Mouse (Mus musculus): ENCODE results near the gene Psme3. TPM values are rescaled to one million over a fixed set of nuclear protein-coding genes. Genes with fewer than 3 reads are reported as not detected.

Gene Psme3
- total and polyA plus RNA-seq, 2 experiments from 2014 or later = 71.1 to 83.9 TPM

DNA sequence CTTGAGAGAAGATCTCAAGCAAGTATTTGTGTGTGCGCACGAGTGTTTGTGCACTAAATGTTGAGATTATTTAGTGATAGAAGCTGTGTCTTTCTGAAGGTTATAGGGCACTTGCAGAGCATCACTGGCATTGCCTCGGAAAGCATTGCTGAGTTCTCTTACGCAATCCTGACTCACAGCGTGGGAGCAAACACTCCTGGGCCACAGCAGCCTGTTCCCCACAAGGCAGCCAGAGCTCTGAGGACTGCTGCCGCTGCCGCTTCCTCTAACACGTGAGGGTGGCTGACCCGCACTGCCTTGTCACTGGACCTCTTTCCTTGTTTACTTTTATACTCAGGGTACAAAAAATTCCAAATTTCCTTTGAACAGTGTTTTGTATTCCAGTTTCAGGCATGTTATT, 28.7 kb upstream of the Psme3 start:
- Histone ChIP-seq H3K9ac (replicated peaks; ENCODE audit: low read length) (no peak overlapping the region), H3K4me1 (ENCODE audit: insufficient read depth, low read length) (no peaks in the 10 kb centered on the region), H3K4me2 (ENCODE audit: low read depth, low read length) (no peak overlapping the region), H3K27me3 (ENCODE audit: insufficient read depth, low read length) (no peaks in the 10 kb centered on the region), H3K4me3 (ENCODE audit: low read length) (no peak overlapping the region), H3K9me3 (ENCODE audit: low read length) (no peaks in the 10 kb centered on the region), H3K27ac (no peak overlapping the region), H3K36me3 (ENCODE audit: insufficient read depth, low read length) (peaks cover 25% of the 10 kb centered on the region)
- WGBS = 84% methylated on average over 9 of the region's 9 CpGs
- DNase-seq (ENCODE audit: low spot score) (no peak), ATAC-seq (no peak)
- TF ChIP-seq CTCF (IDR thresholded peaks at IDR 0.05; ENCODE audit: low read depth) = no peak

GRCm38 (mm10) chr11:101291231-101291630, 24.8 kb upstream of the Psme3 start:
- no peak for TF ChIP-seq CTCF (IDR thresholded peaks at IDR 0.05; ENCODE audit: low read depth)
- DNase-seq (ENCODE audit: low spot score) (no peak), ATAC-seq (no peak)
- H3K9ac ChIP-seq (replicated peaks; ENCODE audit: low read length) = no peak overlapping the region
- WGBS = 95% methylated on average over 8 of the region's 8 CpGs
- H3K4me3 ChIP-seq (ENCODE audit: low read length) = no peak overlapping the region
- peaks cover 51% of the 10 kb centered on the region for H3K36me3 ChIP-seq (ENCODE audit: insufficient read depth, low read length)
- no peaks in the 10 kb centered on the region for H3K9me3 ChIP-seq (ENCODE audit: low read length)
- H3K4me1 ChIP-seq (ENCODE audit: insufficient read depth, low read length) = no peaks in the 10 kb centered on the region
- H3K27ac ChIP-seq = no peak overlapping the region
- H3K27me3 ChIP-seq (ENCODE audit: insufficient read depth, low read length) = no peaks in the 10 kb centered on the region
- no peak overlapping the region for H3K4me2 ChIP-seq (ENCODE audit: low read depth, low read length)

DNA sequence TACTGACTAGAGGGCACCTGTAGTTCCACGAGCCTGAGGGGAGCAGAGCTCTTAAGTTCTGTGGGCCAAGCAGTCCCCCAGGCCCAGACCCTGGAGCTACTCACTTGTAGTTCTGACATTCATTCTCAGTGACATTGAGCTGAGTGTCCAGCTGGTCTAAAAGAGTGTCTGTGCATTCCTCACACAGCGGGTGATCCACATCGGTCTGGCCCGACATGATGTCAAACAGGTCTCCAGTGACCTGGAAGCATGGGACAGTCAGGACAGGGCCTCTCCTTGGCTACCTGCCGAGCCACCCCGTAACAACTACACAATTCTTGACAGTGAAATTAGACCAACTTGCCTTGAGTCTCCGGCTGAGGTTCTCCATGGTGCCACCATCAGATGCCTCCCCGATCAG, 20.8 kb upstream of the Psme3 start:
- WGBS = 88% methylated on average over 8 of the region's 8 CpGs

GRCm38 (mm10) chr11:101300881-101301280, 15.1 kb upstream of the Psme3 start:
- no peaks in the 10 kb centered on the region for H3K27me3 ChIP-seq (ENCODE audit: insufficient read depth, low read length)
- peak overlapping the region; percentile 93 for H3K4me3 ChIP-seq (ENCODE audit: low read length)
- TF ChIP-seq CTCF (IDR thresholded peaks at IDR 0.05; ENCODE audit: low read depth) = peak; percentile 30; the same call in 1 of the 2 replicates
- peaks cover 10% of the 10 kb centered on the region for H3K4me1 ChIP-seq (ENCODE audit: insufficient read depth, low read length)
- WGBS = 70% methylated on average over 7 of the region's 7 CpGs
- DNase-seq (ENCODE audit: low spot score) (no peak), ATAC-seq (no peak)
- H3K9me3 ChIP-seq (ENCODE audit: low read length) = no peaks in the 10 kb centered on the region
- H3K4me2 ChIP-seq (ENCODE audit: low read depth, low read length) = peak overlapping the region; percentile 99
- H3K36me3 ChIP-seq (ENCODE audit: insufficient read depth, low read length) = peaks cover 15% of the 10 kb centered on the region; the same call in 1 of the 2 replicates
- no peak overlapping the region for H3K27ac ChIP-seq
- H3K9ac ChIP-seq (replicated peaks; ENCODE audit: low read length) = peak overlapping the region; percentile 86

More for the DNA sequence above, 20.8 kb upstream of the Psme3 start:
- DNase-seq (ENCODE audit: low spot score) = no peak
- Histone ChIP-seq H3K27me3 (ENCODE audit: insufficient read depth, low read length) (no peaks in the 10 kb centered on the region), H3K27ac (no peak overlapping the region), H3K9me3 (ENCODE audit: low read length) (no peaks in the 10 kb centered on the region), H3K4me2 (ENCODE audit: low read depth, low read length) (no peak overlapping the region), H3K36me3 (ENCODE audit: insufficient read depth, low read length) (peaks cover 45% of the 10 kb centered on the region), H3K4me1 (ENCODE audit: insufficient read depth, low read length) (no peaks in the 10 kb centered on the region), H3K4me3 (ENCODE audit: low read length) (no peak overlapping the region), H3K9ac (replicated peaks; ENCODE audit: low read length) (no peak overlapping the region)
- no peak for TF ChIP-seq CTCF (IDR thresholded peaks at IDR 0.05; ENCODE audit: low read depth)
- no peak for ATAC-seq

DNA sequence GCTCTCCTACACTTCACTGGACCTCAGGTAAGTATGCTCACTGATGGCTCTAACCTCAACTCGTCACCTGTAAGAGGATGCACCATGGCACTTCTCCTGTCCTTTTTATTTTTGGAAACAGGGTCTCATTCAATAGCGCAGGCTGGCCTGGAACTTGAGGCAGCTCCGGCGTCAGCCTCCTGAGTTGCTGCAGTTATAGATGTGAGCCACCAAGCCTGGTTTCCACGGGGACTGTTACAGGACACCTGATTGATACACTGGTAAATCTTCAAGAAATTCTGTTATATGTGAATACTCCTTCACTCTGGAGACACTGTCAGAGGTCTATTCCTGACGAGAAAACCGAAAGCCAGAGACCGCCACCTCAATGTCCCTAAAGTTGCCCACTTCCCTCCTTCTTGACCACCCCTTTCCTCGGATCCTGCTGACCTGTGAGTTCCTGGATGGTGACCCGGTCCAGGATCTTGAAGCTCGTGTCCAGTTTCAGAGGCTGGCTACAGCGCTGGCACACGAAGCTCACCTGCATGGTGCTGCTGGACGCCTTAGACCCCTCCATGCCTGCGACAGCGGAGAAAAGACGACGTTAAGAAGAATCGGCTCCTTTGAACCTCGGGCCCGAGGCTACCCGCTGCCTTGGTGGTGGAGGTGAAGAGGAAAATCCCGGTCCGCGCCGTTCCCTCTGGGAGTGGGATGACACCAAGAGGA, 14.6 kb upstream of the Psme3 start:
- 15% methylated on average over 26 of the region's 26 CpGs for whole genome bisulfite sequencing
- peak overlapping the region; percentile 99 for H3K4me2 ChIP-seq (ENCODE audit: low read depth, low read length)
- no peaks in the 10 kb centered on the region for H3K9me3 ChIP-seq (ENCODE audit: low read length)
- H3K36me3 ChIP-seq (ENCODE audit: insufficient read depth, low read length) = peaks cover 10% of the 10 kb centered on the region; the same call in 1 of the 2 replicates
- H3K27me3 ChIP-seq (ENCODE audit: insufficient read depth, low read length) = no peaks in the 10 kb centered on the region
- DNase-seq (ENCODE audit: low spot score) = no peak
- H3K4me1 ChIP-seq (ENCODE audit: insufficient read depth, low read length) = peaks cover 10% of the 10 kb centered on the region
- peak overlapping the region; percentile 78 for H3K27ac ChIP-seq
- no peak for ATAC-seq
- H3K4me3 ChIP-seq (ENCODE audit: low read length) = peak overlapping the region; percentile 93
- no peak for TF ChIP-seq CTCF (IDR thresholded peaks at IDR 0.05; ENCODE audit: low read depth)
- peak overlapping the region; percentile 86 for H3K9ac ChIP-seq (replicated peaks; ENCODE audit: low read length)

DNA sequence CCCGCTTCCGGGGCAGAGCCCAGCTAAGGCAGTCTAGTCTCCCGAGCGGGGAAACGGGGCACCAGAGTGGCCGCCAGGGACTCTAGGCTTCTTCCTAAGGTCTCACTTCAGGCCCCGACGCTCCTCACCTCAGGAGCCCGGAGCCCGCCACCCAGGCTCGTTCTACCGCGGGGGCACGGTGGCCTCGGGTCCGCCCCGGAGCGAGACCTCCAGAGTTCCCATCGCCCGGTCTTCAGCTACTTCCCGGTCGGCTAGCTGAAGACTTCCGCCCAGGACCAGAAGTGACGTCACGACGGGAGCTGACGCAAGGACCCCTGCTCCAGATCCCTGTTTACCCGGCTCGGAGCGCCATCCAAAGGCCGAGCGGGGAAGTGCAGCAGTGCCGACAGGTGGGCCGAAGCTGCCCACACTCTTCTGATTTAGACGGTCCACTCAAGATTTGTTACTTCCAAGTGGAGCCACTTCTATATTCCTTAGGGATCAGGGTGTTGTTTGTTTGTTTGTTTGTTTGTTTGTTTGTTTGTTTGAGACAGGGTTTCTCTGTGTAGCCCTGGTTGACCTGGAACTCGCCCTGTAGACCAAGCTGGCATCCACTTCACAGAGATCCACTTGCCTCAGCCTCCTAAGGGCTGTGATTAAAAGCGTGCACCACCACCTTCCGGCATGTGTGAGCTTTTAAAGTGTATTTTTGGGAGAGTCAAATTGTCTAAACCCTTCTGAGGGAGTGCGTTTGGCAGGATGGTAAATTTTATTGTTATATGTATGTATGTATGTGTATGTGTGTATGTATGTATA, 13.8 kb upstream of the Psme3 start, which contains the start of gene Becn1:
Becn1 (minus strand) TSS at position 283 of the 795 bp plus-strand sequence.
- Histone ChIP-seq H3K4me1 (ENCODE audit: insufficient read depth, low read length) (peaks cover 10% of the 10 kb centered on the region), H3K4me3 (ENCODE audit: low read length) (peak within 1 kb of the TSS; percentile 93), H3K9me3 (ENCODE audit: low read length) (no peaks in the 10 kb centered on the region), H3K9ac (replicated peaks; ENCODE audit: low read length) (peak within 1 kb of the TSS; percentile 86), H3K36me3 (ENCODE audit: insufficient read depth, low read length) (peaks cover 10% of the 10 kb centered on the region; the same call in 1 of the 2 replicates), H3K4me2 (ENCODE audit: low read depth, low read length) (peak within 1 kb of the TSS; percentile 99), H3K27ac (peak within 1 kb of the TSS; percentile 78), H3K27me3 (ENCODE audit: insufficient read depth, low read length) (no peaks in the 10 kb centered on the region)
- peak; percentile 98 for ATAC-seq
- peak; percentile 98 for DNase-seq (ENCODE audit: low spot score)
- 6% methylated on average over 39 of the region's 39 CpGs for WGBS
- peak; percentile 98 for TF ChIP-seq CTCF (IDR thresholded peaks at IDR 0.05; ENCODE audit: low read depth)
